Mouse (Mus musculus): ENCODE results near the gene Ndufaf4. TPM values are rescaled to one million over a fixed set of nuclear protein-coding genes. Genes with fewer than 3 reads are reported as not detected.

The Ndufaf4 gene
- polyA plus RNA-seq, 1 experiment = 17.0 TPM

DNA sequence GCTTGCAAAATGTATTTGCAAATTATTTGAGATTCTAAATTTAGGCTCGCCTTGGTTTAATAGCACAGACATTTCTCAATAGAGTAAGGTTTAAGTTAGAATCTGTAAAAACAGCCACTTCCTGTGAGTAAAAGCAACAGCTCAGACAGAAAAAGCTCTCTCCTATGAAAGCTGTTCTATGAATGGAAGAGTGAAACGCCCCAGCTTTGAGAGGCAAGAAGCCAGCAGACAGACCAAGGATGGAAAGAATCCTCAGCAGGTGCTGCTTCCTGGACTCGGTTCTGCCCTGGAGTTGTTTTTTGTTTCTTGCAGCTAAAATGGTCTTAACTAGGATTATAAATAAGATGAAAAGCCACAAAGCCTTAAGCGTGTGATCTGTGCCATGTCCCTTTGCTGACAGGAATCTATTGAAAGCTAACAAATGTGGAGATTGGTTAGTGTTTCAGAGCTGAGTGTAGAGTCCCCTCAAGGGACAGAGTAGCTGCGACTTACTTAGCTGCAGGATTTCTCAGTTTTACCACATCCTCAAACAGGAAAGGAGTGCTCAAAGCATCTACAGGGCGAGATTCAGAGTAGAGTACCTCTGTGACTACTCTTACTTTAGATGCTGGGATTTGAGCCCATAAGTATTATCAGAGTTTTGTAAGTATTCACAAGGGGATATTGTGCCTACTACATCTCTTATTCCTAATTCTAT, 45.0 kb downstream of the Ndufaf4 start:
- no peaks in the 10 kb centered on the region for H3K27me3 ChIP-seq (ENCODE audit: control insufficient read depth, insufficient read depth, insufficient read length)
- no peaks in the 10 kb centered on the region for H3K79me2 ChIP-seq (ENCODE audit: control insufficient read depth, insufficient read depth)
- H3K4me3 ChIP-seq (ENCODE audit: insufficient read depth, poor library complexity, severe bottlenecking) = no peak overlapping the region
- TF ChIP-seq MYOG (IDR thresholded peaks at IDR 0.05; ENCODE audit: control insufficient read depth, extremely low read depth, insufficient read length) = no peak
- no peak for TF ChIP-seq MYOD1 (IDR thresholded peaks at IDR 0.05; ENCODE audit: control insufficient read depth, insufficient read length, low read depth)
- TF ChIP-seq CEBPB (IDR thresholded peaks at IDR 0.05; ENCODE audit: low read depth) = no peak
- no peak for TF ChIP-seq MAX (IDR thresholded peaks at IDR 0.05)
- TF ChIP-seq CTCF (IDR thresholded peaks at IDR 0.05; ENCODE audit: control insufficient read depth, insufficient read depth, insufficient read length) = no peak
- TF ChIP-seq USF1 (IDR thresholded peaks at IDR 0.05; ENCODE audit: low read depth) = no peak
- TF ChIP-seq FOSL1 (IDR thresholded peaks at IDR 0.05; ENCODE audit: insufficient read depth, low read length, poor library complexity, severe bottlenecking) = no peak
- H3K79me3 ChIP-seq (ENCODE audit: low read depth) = no peaks in the 10 kb centered on the region
- H3K36me3 ChIP-seq (ENCODE audit: control insufficient read depth, insufficient read depth) = no peaks in the 10 kb centered on the region
- no peak overlapping the region for H3ac ChIP-seq (ENCODE audit: control insufficient read depth, insufficient read length, low read depth)

Other genes with a start within 250 kb of the Ndufaf4 start
- 0.06 TPM for gene Klhl32, start 47.0 kb upstream of the Ndufaf4 start, polyA plus RNA-seq (2012; fragmentation: generic; extraction: Trizol)
- gene Gpr63, start 68.3 kb downstream of the Ndufaf4 start, polyA plus RNA-seq (2012; fragmentation: generic; extraction: Trizol) = 1.7 TPM